Mouse (Mus musculus): ENCODE measurements around the gene Lgr4. TPM values are rescaled to one million over a fixed set of nuclear protein-coding genes. Genes with fewer than 3 reads are reported as not detected.

Lgr4 gene
- total RNA-seq, 2 experiments from 2014 or later, result 26.0 to 28.9 TPM

DNA sequence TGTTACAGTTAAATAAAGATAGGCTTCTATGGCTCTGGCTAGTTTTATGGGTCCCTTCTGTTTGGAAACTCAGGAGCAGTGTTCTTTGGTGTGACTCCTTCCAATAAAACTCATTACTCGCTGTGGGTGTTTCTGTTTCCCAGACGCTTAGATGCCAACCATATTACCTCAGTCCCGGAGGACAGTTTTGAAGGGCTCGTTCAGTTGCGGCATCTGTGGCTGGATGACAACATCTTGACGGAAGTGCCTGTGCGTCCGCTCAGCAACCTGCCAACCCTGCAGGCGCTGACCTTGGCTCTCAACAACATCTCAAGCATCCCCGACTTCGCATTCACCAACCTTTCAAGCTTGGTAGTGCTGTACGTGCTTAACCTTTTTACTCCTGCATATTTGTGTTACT is 79.0 kb downstream of the Lgr4 start:
- DNase-seq (ENCODE audit: low spot score), result no peak
- intact Hi-C loops (cut with DNase I), result no loop called here

DNA sequence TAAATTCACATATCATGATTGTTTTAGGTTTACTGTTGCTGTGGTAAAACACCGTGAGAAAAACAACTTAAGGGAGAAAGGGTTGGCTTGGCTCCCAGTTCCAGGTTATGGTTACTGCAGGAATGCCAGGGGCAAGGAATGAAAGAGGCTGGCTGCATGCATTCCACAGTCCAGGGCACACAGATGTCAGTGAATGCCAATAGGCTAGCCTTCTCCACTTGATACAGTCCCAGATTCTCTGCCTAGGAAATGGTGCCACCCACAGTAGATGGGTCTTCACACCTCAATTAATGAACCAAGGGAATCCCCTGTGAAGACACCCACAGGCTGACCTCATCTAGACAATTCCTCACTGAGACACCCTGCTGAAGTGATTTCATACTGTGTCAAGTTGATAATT is 87.2 kb downstream of the Lgr4 start:
- intact Hi-C loops (cut with DNase I), result no loop called here
- DNase-seq (ENCODE audit: low spot score), result no peak

DNA sequence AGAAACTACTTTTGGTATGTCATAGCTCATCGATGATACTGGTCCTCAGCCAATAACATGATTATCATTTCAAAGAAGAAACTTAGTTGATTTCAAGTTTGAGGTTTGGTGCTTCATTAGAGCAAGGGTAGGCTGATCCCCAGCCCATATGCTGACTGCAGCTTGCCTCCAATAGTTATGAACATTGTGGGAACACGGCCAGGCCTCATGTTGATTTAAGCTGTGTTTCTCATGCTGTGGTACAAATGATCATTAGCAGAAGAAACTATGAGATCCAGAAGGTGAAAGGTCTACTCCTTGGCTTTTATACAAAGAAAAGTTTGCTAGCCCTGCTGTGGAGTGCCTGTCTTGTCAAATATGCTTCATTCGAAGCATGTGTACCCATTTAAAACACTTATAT is 87.7 kb downstream of the Lgr4 start:
- no peak for DNase-seq (ENCODE audit: low spot score)
- intact Hi-C loops (cut with DNase I), result no loop called here

DNA sequence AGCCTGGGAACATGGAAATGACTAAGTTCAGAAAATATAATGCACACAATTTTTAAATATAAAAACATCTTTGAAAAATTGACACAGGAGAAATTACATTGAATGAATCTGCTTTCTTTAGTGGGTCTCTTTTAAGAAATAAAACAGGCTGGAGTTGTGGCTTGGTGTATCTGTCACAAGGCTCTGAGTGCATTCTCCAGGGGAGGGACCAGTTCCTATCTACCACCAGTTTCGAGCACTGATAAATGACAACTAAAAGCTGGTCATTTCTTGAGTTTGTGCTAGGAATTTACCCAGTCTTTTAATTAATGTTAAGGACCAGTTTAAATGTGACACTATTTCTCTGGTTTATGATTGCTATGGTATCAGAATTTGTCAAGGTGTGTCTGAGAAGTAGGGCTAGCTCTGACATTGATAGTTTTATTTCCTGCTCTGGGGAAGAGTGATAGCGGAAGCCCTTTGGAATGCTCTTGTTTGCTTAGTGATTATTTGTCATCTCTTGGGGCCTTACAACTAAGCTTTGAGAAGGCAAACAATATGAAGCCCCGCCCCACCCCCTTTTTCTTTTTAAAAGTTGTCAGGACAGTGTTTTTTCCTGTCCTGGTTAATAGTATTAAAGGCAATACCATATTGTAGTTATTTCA is 88.3 kb downstream of the Lgr4 start:
- DNase-seq (ENCODE audit: low spot score), result no peak
- intact Hi-C loops (cut with DNase I), result no loop called here

DNA sequence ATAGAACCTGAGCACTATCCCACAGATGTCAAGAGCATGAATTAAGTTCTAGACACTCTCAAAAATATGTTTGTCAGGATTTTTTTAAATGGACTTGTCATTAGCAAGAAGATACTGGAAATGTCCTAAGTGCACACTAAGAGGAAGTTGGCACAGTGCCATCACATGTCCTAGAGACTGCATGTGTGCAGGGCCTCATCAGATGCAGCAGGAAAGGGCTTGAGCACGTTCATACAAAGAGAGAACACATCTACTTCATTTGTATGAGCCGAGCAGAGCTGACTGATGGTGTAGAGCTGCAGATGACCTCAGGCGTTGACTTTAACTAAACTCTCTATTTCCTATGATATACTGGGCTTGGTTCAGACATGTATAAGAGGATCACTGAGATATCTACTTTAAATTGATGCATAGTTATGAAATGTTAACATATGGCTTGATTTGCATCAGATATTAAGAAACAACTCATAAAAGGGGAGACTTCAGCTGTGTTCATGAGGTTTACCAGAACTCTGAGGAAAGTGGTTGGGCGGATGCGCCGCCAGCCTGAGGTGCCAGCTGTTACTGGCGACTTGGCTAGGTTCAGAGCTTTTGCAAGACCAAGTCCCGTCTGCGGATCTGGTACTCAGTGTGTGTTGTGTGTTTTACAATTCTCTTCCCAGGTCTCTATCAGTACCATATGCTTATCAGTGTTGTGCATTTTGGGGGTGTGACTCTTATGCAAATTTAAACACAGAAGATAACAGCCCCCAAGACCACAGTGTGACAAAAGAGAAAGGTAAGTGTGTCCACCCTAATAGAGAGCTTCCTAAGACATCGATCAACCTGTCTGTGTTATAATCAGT is 90.2 kb downstream of the Lgr4 start:
- intact Hi-C loops (cut with DNase I), result no loop called here
- no peak for DNase-seq (ENCODE audit: low spot score)

DNA sequence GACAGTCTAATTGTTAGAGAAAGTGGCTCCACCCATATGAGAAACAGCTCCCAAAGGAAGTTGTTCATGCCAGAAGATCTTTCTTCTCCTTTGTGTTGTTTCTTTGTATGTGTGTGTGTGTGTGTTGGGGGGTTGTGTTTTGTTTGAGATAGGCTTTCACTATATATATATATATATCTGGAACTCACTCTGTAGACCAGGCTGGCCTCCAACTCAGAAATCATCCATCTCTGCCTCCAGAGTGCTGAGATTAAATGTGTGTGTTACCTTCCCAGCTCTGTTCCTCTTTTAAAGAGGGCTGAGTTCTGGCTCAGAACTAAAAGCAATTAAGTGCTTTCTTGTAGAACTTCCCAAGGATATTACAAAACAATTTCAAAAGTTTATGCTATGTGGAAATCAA is 92.0 kb downstream of the Lgr4 start:
- intact Hi-C loops (cut with DNase I), result no loop called here
- DNase-seq (ENCODE audit: low spot score), result no peak

DNA sequence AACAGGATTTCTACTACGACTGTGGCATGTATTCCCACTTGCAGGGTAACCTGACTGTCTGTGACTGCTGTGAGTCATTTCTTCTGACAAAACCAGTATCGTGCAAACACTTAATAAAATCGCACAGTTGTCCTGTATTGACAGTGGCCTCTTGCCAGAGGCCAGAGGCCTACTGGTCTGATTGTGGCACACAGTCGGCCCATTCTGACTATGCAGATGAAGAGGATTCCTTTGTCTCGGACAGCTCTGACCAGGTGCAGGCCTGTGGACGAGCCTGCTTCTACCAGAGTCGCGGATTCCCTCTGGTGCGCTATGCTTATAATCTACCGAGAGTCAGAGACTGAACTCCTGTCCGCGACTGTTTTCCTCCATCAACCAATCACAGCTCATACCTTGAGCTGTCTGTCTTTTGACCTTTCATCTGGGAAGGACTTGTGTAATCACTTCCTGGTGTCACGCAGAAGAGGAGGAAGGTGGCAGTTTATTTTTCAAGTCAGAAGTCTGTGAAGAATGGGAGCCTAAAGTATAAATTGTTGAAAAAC is 94.8 kb downstream of the Lgr4 start:
- no peak for DNase-seq (ENCODE audit: low spot score)
- intact Hi-C loops (cut with DNase I), result no loop called here

DNA sequence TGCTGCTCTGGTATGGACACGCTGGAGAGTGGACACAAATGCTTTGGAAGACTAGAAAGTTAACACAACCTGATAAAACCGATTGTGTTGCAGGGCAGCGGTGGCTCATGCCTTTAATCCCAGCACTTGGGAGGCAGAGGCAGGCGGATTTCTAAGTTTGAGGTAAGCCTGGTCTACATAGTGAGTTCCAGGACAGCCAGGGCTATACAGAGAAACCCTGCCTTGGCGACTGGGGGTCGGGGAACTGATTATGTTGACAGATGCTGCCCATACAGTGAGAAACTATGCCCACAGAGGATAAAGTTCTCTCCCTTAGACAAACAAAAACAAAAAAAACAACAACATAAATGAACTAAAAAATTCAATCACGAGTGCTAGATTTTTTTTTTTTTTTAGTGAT is 99.6 kb downstream of the Lgr4 start:
- intact Hi-C loops (cut with DNase I), result loop anchor here (5.0 kb wide), 2 partner anchors 100 to 185 kb away; partner anchors contain the start of gene Lgr4
- no peak for DNase-seq (ENCODE audit: low spot score)

DNA sequence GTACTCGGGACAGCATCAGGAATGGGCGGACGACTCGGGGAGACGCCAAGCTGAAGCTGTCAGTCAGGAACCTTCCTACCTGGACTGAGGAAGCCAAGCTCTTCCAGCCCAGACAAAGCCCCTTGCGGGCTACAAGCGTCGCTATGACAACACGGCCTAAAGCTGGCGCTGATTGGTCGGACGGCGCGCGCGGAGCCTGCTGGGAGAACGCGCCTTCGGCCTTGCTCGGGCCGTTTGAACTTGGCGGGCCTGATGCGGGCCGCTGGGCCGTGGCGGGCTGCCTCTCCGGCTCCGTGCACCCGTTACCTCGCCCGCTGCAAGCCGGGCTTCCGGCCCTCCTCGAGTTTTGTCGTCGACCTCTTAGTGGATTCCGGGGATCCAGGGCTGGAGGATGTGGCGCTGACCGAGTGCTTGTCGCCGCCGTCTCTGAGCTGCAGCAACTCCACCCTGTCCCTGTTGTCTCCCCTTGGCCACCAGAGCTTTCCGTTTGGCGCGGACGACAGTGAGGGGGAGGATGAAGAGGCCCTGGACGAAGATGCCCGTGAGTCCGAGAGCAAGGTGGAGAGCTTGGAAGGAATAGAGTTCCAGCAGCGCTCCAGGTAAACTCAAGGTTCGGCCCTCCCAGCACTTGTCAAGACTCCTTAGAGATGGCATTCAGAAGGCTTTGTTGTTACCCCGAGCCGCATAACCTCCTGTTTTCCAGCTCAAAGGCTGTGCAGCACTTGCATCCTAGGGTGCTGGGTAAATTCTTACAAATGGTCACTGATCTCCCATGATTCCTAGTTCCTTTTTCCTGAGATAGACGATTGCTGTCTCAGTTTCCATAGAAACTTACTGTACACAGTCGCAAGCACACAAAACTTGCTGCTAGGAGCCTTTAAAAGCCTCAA is 100.4 kb downstream of the Lgr4 start, which contains the start of gene Ccdc34:
Ccdc34 (plus strand) TSS at position 202 of the 890 bp plus-strand sequence.
- intact Hi-C loops (cut with DNase I), result loop anchor here (5.0 kb wide), 2 partner anchors 101 to 184 kb away; partner anchors contain the start of gene Lgr4

DNA sequence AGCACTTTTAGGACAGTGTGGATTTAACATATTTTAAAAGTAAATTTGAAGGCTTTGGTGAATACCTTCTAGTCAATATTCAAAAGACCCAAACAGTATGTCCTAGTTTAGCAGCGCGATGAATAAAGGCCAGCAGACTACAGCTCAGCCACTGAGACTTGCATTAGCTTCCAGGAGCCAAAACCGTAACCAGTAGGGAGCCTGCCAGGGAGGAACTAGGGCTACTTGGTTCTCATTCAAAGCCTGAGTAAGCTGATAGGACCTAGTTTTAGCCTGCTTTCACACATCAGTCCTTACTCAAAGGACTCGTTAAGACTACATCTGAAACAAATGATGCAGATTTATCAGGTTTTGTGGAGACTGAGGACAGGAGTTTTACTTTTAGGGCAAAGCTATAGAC is 102.2 kb downstream of the Lgr4 start:
- no peak for DNase-seq (ENCODE audit: low spot score)
- intact Hi-C loops (cut with DNase I), result loop anchor here (5.0 kb wide), 2 partner anchors 102 to 183 kb away; partner anchors contain the start of gene Lgr4

More for the DNA sequence above, 100.4 kb downstream of the Lgr4 start, which contains the start of gene Ccdc34:
- peak; percentile 81 for DNase-seq (ENCODE audit: low spot score)

DNA sequence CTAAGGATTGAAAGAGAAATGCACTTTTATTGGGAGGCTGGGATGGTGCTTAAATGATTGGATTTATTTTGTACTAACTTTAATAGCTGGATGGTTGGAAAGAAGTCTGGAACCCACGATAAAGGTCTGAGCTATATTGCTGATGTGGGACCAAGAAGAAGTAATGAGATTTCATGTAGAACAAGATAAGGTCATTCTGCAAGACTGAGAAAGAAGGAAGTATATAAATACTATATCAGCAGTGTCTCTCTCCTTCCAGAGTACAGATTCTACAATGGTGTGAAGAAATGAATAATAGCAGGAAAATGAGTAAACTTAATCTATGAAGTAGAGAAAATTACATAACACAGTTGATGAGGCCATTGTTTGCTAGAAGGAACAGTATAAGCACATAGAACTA is 103.0 kb downstream of the Lgr4 start:
- intact Hi-C loops (cut with DNase I), result no loop called here
- no peak for DNase-seq (ENCODE audit: low spot score)

DNA sequence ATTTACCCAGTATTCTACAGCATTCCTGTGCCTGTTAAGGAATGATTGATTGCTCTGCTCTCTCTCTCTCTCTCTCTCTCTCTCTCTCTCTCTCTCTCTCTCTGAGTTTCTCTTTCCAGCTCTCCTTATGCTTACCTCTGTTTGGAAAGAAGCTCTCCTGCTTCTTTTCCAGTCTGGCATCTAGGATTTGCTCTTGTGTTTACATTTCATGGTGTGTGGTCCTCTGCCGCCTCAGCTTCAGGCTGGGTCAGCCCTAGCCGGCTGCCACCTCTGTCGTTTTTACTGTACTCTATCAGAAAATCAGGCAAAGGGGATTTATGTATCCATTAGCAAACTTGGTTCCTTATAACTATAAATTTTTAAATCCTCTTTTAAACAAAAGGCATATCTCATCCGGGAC is 118.8 kb downstream of the Lgr4 start:
- intact Hi-C loops (cut with DNase I), result no loop called here
- no peak for DNase-seq (ENCODE audit: low spot score)

DNA sequence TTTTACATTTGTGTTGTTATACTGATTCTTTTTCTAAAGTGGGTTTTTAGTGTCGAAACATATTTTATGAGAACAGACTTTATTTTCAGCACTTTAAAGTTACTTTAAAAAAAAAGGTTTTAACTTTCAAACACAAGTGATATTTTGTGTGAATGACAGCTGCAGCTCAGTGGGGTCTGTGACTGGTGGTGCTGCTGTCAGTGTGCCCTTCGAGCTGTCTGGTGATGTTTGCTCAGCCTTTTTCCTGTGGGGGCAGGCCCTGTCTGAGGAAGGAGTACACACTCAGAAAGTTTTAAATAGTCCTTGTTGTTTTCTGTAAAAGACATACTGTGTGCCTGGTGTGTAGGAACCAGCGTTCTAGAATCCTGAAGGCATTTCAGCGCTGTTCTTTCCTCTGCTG is 119.2 kb downstream of the Lgr4 start:
- intact Hi-C loops (cut with DNase I), result no loop called here
- DNase-seq (ENCODE audit: low spot score), result no peak

DNA sequence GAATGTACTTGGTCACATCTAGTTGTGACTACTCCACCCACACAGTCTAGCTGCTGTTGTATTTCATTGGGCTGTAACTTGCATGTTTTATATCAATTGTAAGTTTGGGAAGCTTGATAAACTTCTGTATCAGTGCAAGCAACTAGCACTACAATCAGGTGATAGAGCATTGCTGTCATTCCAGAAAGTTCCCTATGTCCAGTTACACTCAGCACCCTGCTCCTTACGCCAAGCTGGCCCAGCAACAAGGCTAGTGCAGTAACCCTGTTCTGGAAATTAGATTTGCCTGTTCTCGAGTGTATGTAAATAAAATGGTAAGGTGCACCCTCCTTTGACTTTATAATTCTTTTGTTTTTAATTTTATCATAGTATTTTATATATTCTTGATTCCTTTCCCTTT is 119.8 kb downstream of the Lgr4 start:
- intact Hi-C loops (cut with DNase I), result no loop called here
- no peak for DNase-seq (ENCODE audit: low spot score)

DNA sequence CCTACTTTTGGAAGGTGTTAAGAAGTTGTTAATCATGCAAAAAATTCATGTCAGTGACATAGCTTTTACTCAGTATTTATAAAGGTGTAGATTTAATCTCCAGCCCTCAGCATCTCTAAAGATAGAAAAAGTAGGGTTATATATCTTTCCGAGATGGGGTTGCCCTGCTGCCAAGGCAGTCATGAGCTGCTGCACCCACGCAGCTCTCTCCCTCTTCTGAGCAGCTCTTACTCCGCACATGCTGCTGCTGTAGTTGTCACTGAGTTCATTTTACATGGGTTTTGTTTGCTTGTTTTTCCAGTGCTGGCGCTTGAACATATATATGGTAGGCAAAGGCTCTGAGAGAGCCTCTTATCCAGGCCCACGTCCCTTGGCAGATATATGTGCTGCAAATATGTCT is 120.9 kb downstream of the Lgr4 start:
- intact Hi-C loops (cut with DNase I), result no loop called here
- DNase-seq (ENCODE audit: low spot score), result no peak

DNA sequence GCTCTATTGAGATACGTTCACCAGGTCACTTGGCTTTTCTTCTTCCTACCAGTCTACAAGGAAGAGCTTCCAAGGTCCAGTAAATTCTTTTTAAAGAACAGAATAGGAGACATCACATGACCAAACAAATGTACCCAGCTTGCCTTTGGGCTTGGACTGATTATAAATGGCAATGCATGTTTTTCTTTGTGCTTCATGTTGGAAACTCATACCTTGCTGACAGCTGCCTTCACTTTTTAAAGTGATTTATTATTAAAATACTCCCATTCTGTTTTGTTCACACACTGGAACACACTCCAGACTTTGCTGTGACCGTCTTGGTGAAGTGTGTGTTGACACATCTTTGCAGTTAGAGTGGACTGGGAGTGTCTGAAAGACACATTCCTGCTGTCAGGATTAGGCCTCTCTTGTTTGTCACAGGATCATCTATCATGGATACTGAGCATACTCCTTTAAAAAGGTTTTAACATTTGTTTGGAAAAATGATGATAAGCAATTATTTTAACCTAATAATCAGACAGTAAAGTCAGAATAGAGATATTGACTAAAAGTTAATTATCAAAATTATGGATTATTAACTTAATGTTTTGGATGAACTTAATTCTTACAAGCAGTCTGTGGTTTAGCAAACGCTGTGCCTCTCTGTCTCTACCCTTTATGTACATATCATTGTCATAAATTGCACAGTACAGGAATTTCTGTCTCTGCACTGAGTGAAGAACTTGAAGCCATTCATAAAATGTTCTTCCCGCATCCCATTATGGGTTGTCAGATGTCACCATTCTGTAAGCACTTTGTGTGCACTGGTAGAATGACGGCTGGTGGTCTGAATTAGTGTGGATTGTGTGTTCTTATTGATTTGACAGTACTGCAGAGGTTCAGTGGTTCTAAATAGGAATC is 125.7 kb downstream of the Lgr4 start:
- intact Hi-C loops (cut with DNase I), result no loop called here
- DNase-seq (ENCODE audit: low spot score), result no peak

DNA sequence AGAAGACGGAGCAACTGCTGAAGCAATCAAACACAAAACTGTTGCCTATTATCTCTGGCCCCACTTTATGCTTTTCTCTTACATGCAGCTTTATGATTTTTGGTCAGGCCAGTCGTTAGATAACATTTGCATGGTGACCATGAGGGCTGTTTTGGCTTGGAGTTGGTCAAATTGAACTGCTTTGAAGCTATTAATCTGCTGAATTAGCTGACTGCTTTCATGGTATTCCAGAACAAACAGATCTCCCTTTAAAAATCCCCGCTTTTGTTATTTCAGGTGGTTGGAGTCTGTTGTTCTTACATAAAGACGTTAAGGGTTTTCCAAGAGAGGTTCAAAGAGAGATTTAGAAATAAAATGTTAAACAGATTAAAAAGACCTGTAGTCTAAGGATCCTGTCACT is 141.0 kb downstream of the Lgr4 start:
- intact Hi-C loops (cut with DNase I), result no loop called here
- DNase-seq (ENCODE audit: low spot score), result no peak

DNA sequence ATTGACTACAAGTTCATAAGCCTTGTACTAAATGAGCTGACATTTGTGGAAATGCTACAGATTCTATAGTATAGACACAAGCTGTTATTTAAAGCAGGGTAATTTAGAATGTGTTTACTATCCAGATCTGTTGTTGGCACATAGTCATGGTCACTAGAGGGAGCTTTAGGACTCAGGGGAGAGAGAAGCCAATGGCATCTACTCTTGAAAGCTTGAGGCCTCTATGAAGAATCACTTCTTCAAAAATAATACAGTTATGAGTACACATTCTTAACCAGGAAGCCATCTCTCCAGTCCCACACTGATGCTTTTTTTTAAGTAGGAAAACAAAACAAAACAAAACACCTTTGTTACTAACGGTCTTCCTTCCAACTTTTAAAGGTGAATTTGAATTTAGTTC is 145.7 kb downstream of the Lgr4 start:
- intact Hi-C loops (cut with DNase I), result loop anchor here (5.0 kb wide), 1 partner anchor 161 kb away; no protein-coding TSS in a partner anchor
- DNase-seq (ENCODE audit: low spot score), result no peak

Measured in heart, postnatal 25 days (tissue).